Mouse (Mus musculus): ENCODE data around the gene Snx8.
A peak's percentile ranks its signal among the peaks of the same experiment; 100 is the strongest.

The Snx8 gene

GRCm38 (mm10) chr5:140342880-140343279, 46.2 kb downstream of the Snx8 start:
- no peak for DNase-seq

- no peak for DNase-seq
These were observed 49.2 kb downstream of the Snx8 start for GRCm38 (mm10) chr5:140339836-140340235.

- no peak for DNase-seq
These were observed 50.3 kb downstream of the Snx8 start for GRCm38 (mm10) chr5:140338779-140339178.

GRCm38 (mm10) chr5:140336680-140337079, 52.4 kb downstream of the Snx8 start:
- peak in 1 of 2 experiments; percentile 65 for DNase-seq

GRCm38 (mm10) chr5:140333631-140334030, 55.4 kb downstream of the Snx8 start:
- peak in 1 of 2 experiments; percentile 39 for DNase-seq

GRCm38 (mm10) chr5:140332519-140332918, 56.5 kb downstream of the Snx8 start:
- no peak for DNase-seq

GRCm38 (mm10) chr5:140331615-140332512, 57.2 kb downstream of the Snx8 start, which contains the start of gene Mrm2:
Mrm2 (minus strand) TSS chr5:140331898.
- peak; percentile 83 to 93 for DNase-seq

GRCm38 (mm10) chr5:140324058-140324457, 65.0 kb downstream of the Snx8 start:
- DNase-seq = no peak

GRCm38 (mm10) chr5:140321756-140322575, 67.1 kb downstream of the Snx8 start:
- no peak for DNase-seq

GRCm38 (mm10) chr5:140321042-140321755, 67.9 kb downstream of the Snx8 start, which contains the start of the genes Mad1l1 and Nudt1:
Mad1l1 (minus strand) TSS chr5:140321552.
Nudt1 (plus strand) TSS chr5:140321656.
- DNase-seq = peak; percentile 95 to 96

- DNase-seq = no peak
These were observed 72.3 kb downstream of the Snx8 start for GRCm38 (mm10) chr5:140316716-140317115.

GRCm38 (mm10) chr5:140307602-140308001, 81.5 kb downstream of the Snx8 start:
- DNase-seq = no peak

- DNase-seq = no peak
These were observed 83.0 kb downstream of the Snx8 start for GRCm38 (mm10) chr5:140306016-140306415.

GRCm38 (mm10) chr5:140298291-140298690, 90.8 kb downstream of the Snx8 start:
- DNase-seq = no peak

GRCm38 (mm10) chr5:140292152-140292551, 96.9 kb downstream of the Snx8 start:
- peak; percentile 61 to 79 for DNase-seq
